Mouse (Mus musculus): Measurements from ENCODE around the gene Ccl1. TPM values are rescaled to one million over a fixed set of nuclear protein-coding genes. Genes with fewer than 3 reads are reported as not detected.

The Ccl1 gene
- polyA plus RNA-seq, 1 experiment from 2014 or later: not detected

- Histone ChIP-seq H3K36me3 (no peaks in the 10 kb centered on the region), H3K27me3 (ENCODE audit: low read depth, poor library complexity, severe bottlenecking) (no peaks in the 10 kb centered on the region), H3K4me1 (no peaks in the 10 kb centered on the region), H3K9me3 (replicated peaks) (no peaks in the 10 kb centered on the region), H3K4me3 (no peak overlapping the region), H3K27ac (no peak overlapping the region)
- WGBS: 97% methylated on average over 2 of the region's 2 CpGs
- no peak for DNase-seq (ENCODE audit: low spot score)
These were observed 137.2 kb downstream of the Ccl1 start for GRCm38 (mm10) chr11:82168308-82168707.

- Histone ChIP-seq H3K4me3 (no peak overlapping the region), H3K36me3 (no peaks in the 10 kb centered on the region), H3K27ac (no peak overlapping the region), H3K4me1 (peaks cover 3% of the 10 kb centered on the region; the same call in 1 of the 2 replicates), H3K9me3 (replicated peaks) (no peaks in the 10 kb centered on the region), H3K27me3 (ENCODE audit: low read depth, poor library complexity, severe bottlenecking) (no peaks in the 10 kb centered on the region)
- WGBS: 72% methylated on average over 8 of the region's 8 CpGs
- no peak for DNase-seq (ENCODE audit: low spot score)
These were observed 142.2 kb downstream of the Ccl1 start for GRCm38 (mm10) chr11:82163285-82163684.

- no peak overlapping the region for H3K27ac ChIP-seq
- H3K36me3 ChIP-seq: no peaks in the 10 kb centered on the region
- no peaks in the 10 kb centered on the region for H3K9me3 ChIP-seq (replicated peaks)
- no peak overlapping the region for H3K4me3 ChIP-seq
- 57% methylated on average over 2 of the region's 2 CpGs for WGBS
- no peak for DNase-seq (ENCODE audit: low spot score)
- peaks cover 3% of the 10 kb centered on the region; the same call in 1 of the 2 replicates for H3K4me1 ChIP-seq
- H3K27me3 ChIP-seq (ENCODE audit: low read depth, poor library complexity, severe bottlenecking): no peaks in the 10 kb centered on the region
These were observed 146.4 kb downstream of the Ccl1 start for GRCm38 (mm10) chr11:82159126-82159525.

- H3K4me3 ChIP-seq: no peak overlapping the region
- no peaks in the 10 kb centered on the region for H3K36me3 ChIP-seq
- no peak for DNase-seq (ENCODE audit: low spot score)
- H3K27ac ChIP-seq: no peak overlapping the region
- no peaks in the 10 kb centered on the region for H3K27me3 ChIP-seq (ENCODE audit: low read depth, poor library complexity, severe bottlenecking)
- WGBS: 67% methylated on average over 7 of the region's 7 CpGs
- H3K4me1 ChIP-seq: peaks cover 8% of the 10 kb centered on the region; the same call in 1 of the 2 replicates
- H3K9me3 ChIP-seq (replicated peaks): no peaks in the 10 kb centered on the region
These were observed 165.9 kb downstream of the Ccl1 start for GRCm38 (mm10) chr11:82139492-82140094.

GRCm38 (mm10) chr11:82136196-82136595, 169.3 kb downstream of the Ccl1 start:
- WGBS: 94% methylated on average over 2 of the region's 2 CpGs

GRCm38 (mm10) chr11:82132977-82133376, 172.5 kb downstream of the Ccl1 start:
- DNase-seq (ENCODE audit: low spot score): no peak
- no peaks in the 10 kb centered on the region for H3K36me3 ChIP-seq
- H3K9me3 ChIP-seq (replicated peaks): no peaks in the 10 kb centered on the region
- WGBS: 83% methylated on average over 1 of the region's 1 CpGs
- no peaks in the 10 kb centered on the region for H3K27me3 ChIP-seq (ENCODE audit: low read depth, poor library complexity, severe bottlenecking)
- no peak overlapping the region for H3K4me3 ChIP-seq
- no peaks in the 10 kb centered on the region for H3K4me1 ChIP-seq
- no peak overlapping the region for H3K27ac ChIP-seq

More at GRCm38 (mm10) chr11:82136196-82136595, 169.3 kb downstream of the Ccl1 start:
- H3K4me1 ChIP-seq: peaks cover 8% of the 10 kb centered on the region; the same call in 1 of the 2 replicates
- no peak overlapping the region for H3K4me3 ChIP-seq
- H3K9me3 ChIP-seq (replicated peaks): no peaks in the 10 kb centered on the region
- DNase-seq (ENCODE audit: low spot score): no peak
- no peaks in the 10 kb centered on the region for H3K27me3 ChIP-seq (ENCODE audit: low read depth, poor library complexity, severe bottlenecking)
- H3K27ac ChIP-seq: no peak overlapping the region
- H3K36me3 ChIP-seq: no peaks in the 10 kb centered on the region

Other genes with a start within 250 kb of the Ccl1 start
- gene Ccl11, start 247.9 kb downstream of the Ccl1 start, polyA plus RNA-seq (2016; fragmentation: Nextera tagmentation; extraction: Ambion mirVana): not detected in 2 replicates
- gene Ccl12, start 203.8 kb downstream of the Ccl1 start, polyA plus RNA-seq (2016; fragmentation: Nextera tagmentation; extraction: Ambion mirVana): not detected in 2 replicates
- gene Ccl8, start 190.5 kb downstream of the Ccl1 start, polyA plus RNA-seq (2016; fragmentation: Nextera tagmentation; extraction: Ambion mirVana): not detected in 2 replicates
- gene Tmem132e, start 83.2 kb upstream of the Ccl1 start, polyA plus RNA-seq (2016; fragmentation: Nextera tagmentation; extraction: Ambion mirVana): 0.50 and 0.55 TPM in 2 replicates